Mouse (Mus musculus): Measurements from ENCODE around the gene Ntmt1. TPM values are rescaled to one million over a fixed set of nuclear protein-coding genes. Genes with fewer than 3 reads are reported as not detected.

Gene Ntmt1
- polyA plus RNA-seq, 1 experiment from 2014 or later = 126 TPM

DNA sequence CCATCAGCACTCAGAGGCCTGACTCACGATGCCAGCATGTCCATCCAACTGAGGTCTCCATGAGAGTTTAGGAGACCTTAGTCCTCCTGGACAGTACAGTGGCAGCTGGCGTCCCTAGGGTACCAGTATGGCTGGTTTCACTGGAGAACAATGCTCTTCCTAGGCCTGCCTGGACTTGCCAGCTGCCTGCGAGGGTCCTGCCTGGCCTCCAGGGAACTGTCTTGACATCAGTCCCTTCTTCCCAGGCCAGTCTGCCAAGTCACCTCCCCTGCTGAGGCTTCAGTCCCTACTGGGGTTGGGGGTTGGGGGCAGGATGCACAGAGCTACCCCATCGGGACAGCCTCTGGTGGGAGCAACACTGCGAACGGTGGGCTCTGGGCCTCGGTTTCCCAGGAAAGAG, 15.6 kb upstream of the Ntmt1 start:
- Histone ChIP-seq H3K27me3 (ENCODE audit: low read depth, poor library complexity, severe bottlenecking) (peaks cover 9% of the 10 kb centered on the region; the same call in 1 of the 2 replicates), H3K27ac (replicated peaks) (peak overlapping the region; percentile 58), H3K9me3 (replicated peaks) (no peaks in the 10 kb centered on the region), H3K4me3 (no peak overlapping the region), H3K36me3 (no peaks in the 10 kb centered on the region), H3K4me1 (peaks cover 61% of the 10 kb centered on the region)
- no peak for DNase-seq (ENCODE audit: low spot score)
- 91% methylated on average over 7 of the region's 7 CpGs for WGBS

DNA sequence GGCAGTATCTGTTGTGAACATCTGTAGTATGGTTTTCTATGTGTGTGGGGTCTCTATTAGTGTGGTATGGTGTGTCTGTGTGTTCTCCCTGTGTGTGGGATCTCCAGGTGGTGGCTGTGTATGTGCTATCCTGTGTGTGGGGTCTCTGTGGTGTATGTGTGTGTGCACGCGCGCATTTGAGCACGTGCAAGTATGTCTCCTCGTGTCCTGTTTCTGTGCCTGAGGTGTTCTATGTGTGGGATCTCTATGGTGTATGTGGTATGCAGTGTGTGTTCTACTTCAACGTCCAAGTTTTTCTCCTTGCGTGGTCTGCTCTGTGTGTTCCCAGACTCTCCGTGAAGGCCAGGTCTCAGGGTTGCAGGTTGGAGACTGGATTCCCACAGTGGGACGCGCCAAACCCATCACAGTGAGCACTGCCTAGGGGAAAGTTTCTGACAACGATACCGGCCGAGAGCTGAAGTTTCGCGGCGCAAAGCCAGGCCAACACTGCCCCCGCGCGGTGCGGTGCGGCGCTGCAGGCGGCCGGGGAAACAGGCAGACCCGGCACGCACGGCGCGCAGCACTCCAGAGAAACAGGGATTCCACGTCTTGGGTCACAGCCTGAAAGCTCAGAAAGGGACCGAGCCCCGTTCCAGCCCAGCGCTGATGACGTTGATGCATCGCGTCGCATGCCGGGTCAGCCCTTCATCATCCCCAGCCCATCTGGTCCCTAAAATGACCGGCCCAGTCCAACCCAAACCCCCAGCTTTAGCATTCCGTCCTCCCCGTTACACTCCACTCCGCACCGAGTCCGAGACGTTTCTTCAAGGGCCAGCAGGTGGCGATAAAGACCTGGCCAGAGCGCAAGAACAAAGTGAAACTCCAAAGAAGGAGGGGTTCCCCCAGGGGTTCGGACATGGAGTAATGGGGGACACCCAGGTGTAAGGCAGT, 13.2 kb upstream of the Ntmt1 start:
- peaks cover 54% of the 10 kb centered on the region for H3K4me1 ChIP-seq
- peaks cover 31% of the 10 kb centered on the region for H3K27me3 ChIP-seq (ENCODE audit: low read depth, poor library complexity, severe bottlenecking)
- H3K36me3 ChIP-seq = no peaks in the 10 kb centered on the region
- H3K4me3 ChIP-seq = peak overlapping the region; percentile 56
- DNase-seq (ENCODE audit: low spot score) = peak; percentile 94
- peak overlapping the region; percentile 90 for H3K27ac ChIP-seq (replicated peaks)
- no peaks in the 10 kb centered on the region for H3K9me3 ChIP-seq (replicated peaks)
- WGBS = 5% methylated on average over 48 of the region's 48 CpGs

DNA sequence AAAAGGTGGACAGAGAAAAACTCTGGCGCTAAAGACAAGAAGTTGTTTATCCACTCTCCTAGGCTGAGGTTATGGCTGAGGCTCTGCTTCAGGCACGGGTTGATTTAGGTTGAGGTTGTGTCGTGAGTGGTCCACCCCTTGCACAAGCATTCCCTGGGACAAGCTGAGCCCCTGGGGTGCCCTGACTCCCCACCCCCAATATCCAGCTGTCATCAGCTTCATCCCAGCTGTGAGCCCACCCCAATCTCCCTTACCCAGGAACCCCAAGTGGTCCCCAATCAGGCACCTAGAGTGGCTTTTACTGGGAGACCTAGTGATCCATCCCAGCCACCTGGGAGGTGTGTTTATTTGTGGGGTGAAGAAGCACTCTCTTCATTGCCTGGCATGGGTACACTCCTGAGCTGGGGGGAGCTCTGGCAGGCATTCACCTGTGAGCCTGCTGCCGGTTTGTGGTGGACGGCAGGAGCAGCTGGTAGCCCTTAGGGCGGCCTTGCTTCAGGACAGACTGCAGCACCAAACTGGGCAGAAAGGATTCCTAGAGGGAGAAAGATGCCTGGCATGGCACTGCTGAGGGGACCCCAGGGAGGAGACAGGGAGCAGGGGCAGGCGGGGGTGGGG, 12.2 kb upstream of the Ntmt1 start:
- no peaks in the 10 kb centered on the region for H3K9me3 ChIP-seq (replicated peaks)
- peak overlapping the region; percentile 56; the same call in 1 of the 2 replicates for H3K4me3 ChIP-seq
- peak overlapping the region; percentile 90 for H3K27ac ChIP-seq (replicated peaks)
- DNase-seq (ENCODE audit: low spot score) = no peak
- peaks cover 40% of the 10 kb centered on the region for H3K27me3 ChIP-seq (ENCODE audit: low read depth, poor library complexity, severe bottlenecking)
- H3K4me1 ChIP-seq = peaks cover 58% of the 10 kb centered on the region
- 59% methylated on average over 7 of the region's 7 CpGs for WGBS
- H3K36me3 ChIP-seq = no peaks in the 10 kb centered on the region

DNA sequence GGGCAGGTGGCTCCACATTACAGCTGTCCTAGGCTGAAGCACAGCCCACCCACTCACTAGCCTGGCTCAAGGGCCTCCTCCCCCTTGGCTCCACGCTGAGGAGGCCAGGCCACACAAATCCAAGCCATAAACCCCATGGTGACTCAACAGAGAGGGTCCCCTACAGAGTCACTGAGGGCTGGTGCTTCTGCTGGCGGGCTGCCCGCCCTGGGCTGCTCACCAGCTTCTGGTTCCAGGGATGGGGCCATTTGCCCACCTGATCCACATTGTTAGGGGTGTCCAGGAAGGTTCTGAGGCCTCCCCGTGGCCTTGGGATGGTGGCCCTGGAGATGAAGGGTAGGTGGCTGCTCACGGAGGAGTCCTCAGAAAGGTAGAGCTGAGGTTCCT, 11.7 kb upstream of the Ntmt1 start:
- peak overlapping the region; percentile 90 for H3K27ac ChIP-seq (replicated peaks)
- H3K9me3 ChIP-seq (replicated peaks) = no peaks in the 10 kb centered on the region
- no peaks in the 10 kb centered on the region for H3K36me3 ChIP-seq
- 44% methylated on average over 5 of the region's 5 CpGs for WGBS
- peaks cover 45% of the 10 kb centered on the region for H3K27me3 ChIP-seq (ENCODE audit: low read depth, poor library complexity, severe bottlenecking)
- H3K4me3 ChIP-seq = peak overlapping the region; percentile 44
- H3K4me1 ChIP-seq = peaks cover 58% of the 10 kb centered on the region
- DNase-seq (ENCODE audit: low spot score) = no peak

DNA sequence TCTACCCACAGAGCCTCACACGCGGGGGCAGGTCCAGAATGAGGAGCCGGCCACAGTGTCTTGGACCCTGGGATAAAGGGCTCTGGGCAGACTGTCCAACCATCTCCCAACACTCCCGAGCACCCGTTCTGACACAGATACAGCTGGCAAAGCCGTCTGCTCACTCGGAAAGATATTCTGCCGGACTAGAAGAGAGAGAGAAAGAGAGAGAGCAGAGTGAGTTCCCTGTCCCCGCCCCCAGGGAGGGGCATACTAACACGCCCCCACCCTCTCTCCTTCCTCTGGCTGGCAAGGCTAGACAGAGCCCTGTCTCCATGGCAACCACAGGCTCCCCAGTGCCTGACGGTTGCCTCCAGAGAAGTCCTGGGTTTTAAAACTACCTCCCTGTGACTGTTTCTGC, 11.2 kb upstream of the Ntmt1 start:
- peak overlapping the region; percentile 44 for H3K4me3 ChIP-seq
- peaks cover 50% of the 10 kb centered on the region for H3K27me3 ChIP-seq (ENCODE audit: low read depth, poor library complexity, severe bottlenecking)
- H3K9me3 ChIP-seq (replicated peaks) = no peaks in the 10 kb centered on the region
- H3K4me1 ChIP-seq = peaks cover 59% of the 10 kb centered on the region
- H3K36me3 ChIP-seq = no peaks in the 10 kb centered on the region
- peak overlapping the region; percentile 90 for H3K27ac ChIP-seq (replicated peaks)
- WGBS = 9% methylated on average over 11 of the region's 11 CpGs
- peak; percentile 85 for DNase-seq (ENCODE audit: low spot score)

DNA sequence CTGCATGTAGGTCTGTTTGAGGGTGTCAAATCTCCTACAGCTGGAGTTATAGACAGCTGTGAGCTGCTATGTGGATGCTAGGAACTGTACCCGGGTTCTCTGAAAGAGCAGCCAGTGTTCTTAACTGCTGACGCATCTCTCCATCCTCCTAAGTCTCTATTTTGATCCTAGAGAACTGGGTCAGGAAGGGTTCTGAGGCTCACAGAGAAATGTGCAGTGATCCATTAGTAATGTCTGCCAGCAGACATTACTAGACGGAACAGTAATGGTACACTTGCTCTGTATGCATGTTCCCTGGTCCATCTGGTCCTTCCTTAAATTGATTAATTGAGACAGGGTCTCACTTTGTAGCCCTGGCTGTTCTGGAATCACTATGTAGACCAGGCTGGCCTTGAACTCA, 8.2 kb upstream of the Ntmt1 start:
- 84% methylated on average over 3 of the region's 3 CpGs for WGBS
- H3K27me3 ChIP-seq (ENCODE audit: low read depth, poor library complexity, severe bottlenecking) = peaks cover 81% of the 10 kb centered on the region

DNA sequence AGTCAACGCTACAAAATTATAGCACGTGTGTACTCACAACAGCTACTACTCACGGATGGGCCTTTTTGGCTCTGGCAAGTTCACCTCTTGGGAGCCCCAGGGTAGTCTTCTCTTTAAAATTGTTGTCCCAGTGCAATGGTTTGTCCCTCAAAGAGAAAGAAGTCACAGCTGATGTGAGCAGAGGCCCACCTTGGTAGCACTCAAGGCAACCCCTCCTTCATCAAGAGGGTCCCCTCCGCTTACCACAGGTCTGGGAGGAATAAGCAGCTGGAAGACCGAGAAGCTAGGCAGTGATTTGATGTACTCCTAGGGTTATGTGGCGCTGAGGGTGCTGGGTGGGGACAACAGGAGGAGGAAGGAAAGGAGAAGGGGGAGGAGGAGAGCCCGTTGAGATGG, 7.0 kb upstream of the Ntmt1 start:
- peaks cover 89% of the 10 kb centered on the region for H3K27me3 ChIP-seq (ENCODE audit: low read depth, poor library complexity, severe bottlenecking)
- peaks cover 38% of the 10 kb centered on the region for H3K4me1 ChIP-seq
- no peak for DNase-seq (ENCODE audit: low spot score)
- no peaks in the 10 kb centered on the region for H3K9me3 ChIP-seq (replicated peaks)
- H3K4me3 ChIP-seq = peak overlapping the region; percentile 62
- H3K36me3 ChIP-seq = no peaks in the 10 kb centered on the region
- 38% methylated on average over 7 of the region's 7 CpGs for WGBS
- H3K27ac ChIP-seq (replicated peaks) = peak overlapping the region; percentile 82

More for the DNA sequence above, 8.2 kb upstream of the Ntmt1 start:
- Histone ChIP-seq H3K4me1 (peaks cover 50% of the 10 kb centered on the region), H3K36me3 (no peaks in the 10 kb centered on the region), H3K27ac (replicated peaks) (no peak overlapping the region), H3K9me3 (replicated peaks) (no peaks in the 10 kb centered on the region), H3K4me3 (no peak overlapping the region)
- no peak for DNase-seq (ENCODE audit: low spot score)

DNA sequence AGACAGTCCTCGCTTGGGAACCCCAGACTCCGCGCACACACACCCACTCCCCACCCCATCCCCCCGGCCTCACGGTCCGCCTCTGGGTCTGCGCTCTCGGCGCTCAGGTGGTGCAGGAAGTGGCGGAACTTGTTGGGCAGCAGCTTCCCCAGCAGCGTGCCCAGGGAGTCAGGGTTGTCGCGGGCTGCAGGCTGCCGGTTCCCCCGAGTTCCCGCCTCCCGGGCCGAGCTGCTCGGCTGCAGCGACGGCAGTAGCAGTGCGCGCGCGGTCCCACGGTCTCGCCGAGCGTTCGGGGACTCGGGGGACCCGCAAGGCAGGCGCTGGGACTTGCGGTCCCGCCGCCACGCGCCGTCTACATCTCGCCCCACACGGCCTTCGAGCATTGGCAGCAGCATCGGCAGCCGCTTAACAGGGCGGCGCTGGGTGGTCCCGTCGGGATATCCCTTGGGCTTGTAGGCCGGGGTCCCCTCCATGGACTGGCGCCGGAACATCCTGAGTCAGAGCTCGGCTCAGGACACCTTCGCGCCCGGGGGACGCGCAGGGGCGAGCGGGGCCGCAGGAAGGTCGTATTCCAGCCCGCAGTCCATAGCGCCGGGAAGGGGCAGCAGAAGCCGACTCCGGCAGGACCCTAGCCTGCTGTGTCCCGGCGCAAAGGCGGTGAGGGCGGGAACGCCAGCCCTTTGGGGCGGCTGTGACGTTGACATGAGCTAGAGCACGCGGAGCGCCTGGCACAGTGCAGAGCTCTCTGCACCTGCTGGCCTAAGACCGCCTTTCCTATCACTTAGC, 6.4 kb upstream of the Ntmt1 start:
- DNase-seq (ENCODE audit: low spot score) = peak; percentile 76
- Histone ChIP-seq H3K4me3 (peak overlapping the region; percentile 62), H3K36me3 (no peaks in the 10 kb centered on the region), H3K4me1 (peaks cover 32% of the 10 kb centered on the region), H3K27me3 (ENCODE audit: low read depth, poor library complexity, severe bottlenecking) (peaks cover 86% of the 10 kb centered on the region), H3K27ac (replicated peaks) (peak overlapping the region; percentile 82), H3K9me3 (replicated peaks) (no peaks in the 10 kb centered on the region)
- 1% methylated on average over 77 of the region's 77 CpGs for WGBS

DNA sequence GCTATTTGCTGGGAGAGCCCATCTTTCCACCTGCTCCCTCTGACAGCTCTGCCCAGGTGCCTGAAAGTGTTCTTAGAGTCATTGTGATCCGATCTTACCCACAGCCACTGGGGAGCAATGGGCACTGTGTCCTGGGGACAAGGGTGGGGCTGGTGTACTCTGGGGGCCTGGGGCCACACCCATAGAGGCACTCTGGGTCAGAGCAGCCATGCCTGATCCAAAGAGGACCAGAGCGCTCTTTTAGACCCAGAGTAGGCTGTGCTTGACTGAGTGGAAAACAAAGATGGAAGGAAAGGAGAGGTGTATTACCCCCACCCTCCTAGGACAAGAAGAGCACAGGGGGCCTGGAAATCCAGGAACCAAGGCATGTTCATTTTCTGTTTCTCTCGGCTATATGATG, 4.0 kb upstream of the Ntmt1 start, which contains the start of gene 1700001O22Rik:
Gene 1700001O22Rik, minus strand, starts transcription at position 58 of the 400 bp plus-strand sequence.
- 86% methylated on average over 3 of the region's 3 CpGs for WGBS
- no peaks in the 10 kb centered on the region for H3K9me3 ChIP-seq (replicated peaks)
- no peak within 1 kb of the TSS for H3K27ac ChIP-seq (replicated peaks)
- H3K27me3 ChIP-seq (ENCODE audit: low read depth, poor library complexity, severe bottlenecking) = peaks cover 72% of the 10 kb centered on the region
- peaks cover 42% of the 10 kb centered on the region for H3K4me1 ChIP-seq
- H3K4me3 ChIP-seq = no peak within 1 kb of the TSS
- no peaks in the 10 kb centered on the region for H3K36me3 ChIP-seq
- no peak for DNase-seq (ENCODE audit: low spot score)

DNA sequence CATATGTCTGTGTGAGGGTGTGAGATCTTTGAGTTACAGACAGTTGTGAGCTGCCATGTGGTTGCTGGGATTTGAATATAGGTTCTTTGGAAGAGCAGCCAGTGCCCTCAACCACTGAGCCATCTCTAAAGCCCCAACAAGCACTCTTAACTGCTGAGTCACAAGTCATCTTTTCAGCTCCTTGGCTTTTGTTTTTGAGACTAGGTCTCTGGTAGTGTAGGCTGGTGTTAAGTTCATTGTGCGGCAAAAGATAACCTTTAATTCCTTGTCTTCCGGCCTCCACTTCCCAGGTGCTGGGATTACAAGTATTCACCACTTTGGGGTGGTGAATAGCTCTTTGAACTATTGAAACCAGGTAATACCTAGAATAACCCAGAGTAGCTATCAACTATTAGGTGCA, 1.6 kb upstream of the Ntmt1 start:
- no peak for DNase-seq (ENCODE audit: low spot score)
- H3K27me3 ChIP-seq (ENCODE audit: low read depth, poor library complexity, severe bottlenecking) = peaks cover 49% of the 10 kb centered on the region
- WGBS = 95% methylated on average over 2 of the region's 2 CpGs

DNA sequence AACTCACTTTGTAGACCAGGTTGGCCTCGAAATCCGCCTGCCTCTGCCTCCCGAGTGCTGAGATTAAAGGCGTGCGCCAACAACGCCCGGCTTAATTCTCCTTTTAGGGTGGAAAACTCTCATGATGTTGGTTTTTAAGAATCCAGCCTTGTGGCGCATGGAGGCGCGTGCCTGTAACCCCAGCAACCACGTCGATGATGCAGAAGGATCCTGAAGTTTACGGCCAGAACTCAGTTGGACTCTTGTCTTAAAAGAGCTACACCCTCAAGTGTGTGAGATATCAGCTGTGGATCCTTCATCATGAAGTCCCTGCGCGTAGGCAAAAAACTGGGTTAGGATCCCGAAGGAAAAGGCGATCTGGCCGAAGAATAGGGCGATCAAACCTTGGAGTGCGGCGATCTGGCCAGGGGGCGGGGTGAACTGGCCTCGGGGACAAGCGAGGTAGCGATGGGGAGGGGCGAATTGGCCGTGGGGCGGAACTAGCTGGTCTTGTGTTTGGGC, 429 bp upstream of the Ntmt1 start:
- WGBS = 9% methylated on average over 28 of the region's 28 CpGs
- H3K36me3 ChIP-seq = peaks cover 24% of the 10 kb centered on the region
- peaks cover 38% of the 10 kb centered on the region for H3K4me1 ChIP-seq
- peak overlapping the region; percentile 84 for H3K4me3 ChIP-seq
- H3K9me3 ChIP-seq (replicated peaks) = no peaks in the 10 kb centered on the region
- peaks cover 37% of the 10 kb centered on the region for H3K27me3 ChIP-seq (ENCODE audit: low read depth, poor library complexity, severe bottlenecking)
- peak overlapping the region; percentile 96 for H3K27ac ChIP-seq (replicated peaks)
- DNase-seq (ENCODE audit: low spot score) = no peak

More for the DNA sequence above, 1.6 kb upstream of the Ntmt1 start:
- Histone ChIP-seq H3K27ac (replicated peaks) (no peak overlapping the region), H3K36me3 (peaks cover 12% of the 10 kb centered on the region), H3K4me3 (no peak overlapping the region), H3K4me1 (peaks cover 48% of the 10 kb centered on the region), H3K9me3 (replicated peaks) (no peaks in the 10 kb centered on the region)

DNA sequence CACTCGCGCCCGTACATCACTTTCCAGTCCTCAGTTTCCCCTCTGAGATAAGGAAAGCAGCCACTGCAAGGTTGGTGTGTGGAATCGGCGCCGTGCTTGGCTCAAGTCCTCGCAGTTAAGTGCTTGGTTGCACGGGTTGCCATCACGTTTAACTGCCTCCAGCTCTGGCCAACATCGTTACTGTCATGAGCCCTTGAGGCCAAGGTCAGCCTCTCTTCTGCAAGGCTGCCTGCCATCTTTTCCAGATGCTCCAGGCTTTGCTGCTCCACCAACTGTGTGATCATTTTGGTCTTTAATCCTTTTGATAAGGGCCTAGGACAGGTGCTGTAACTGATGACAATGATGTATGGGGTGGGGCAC, 650 bp downstream of the Ntmt1 start:
- DNase-seq (ENCODE audit: low spot score) = peak; percentile 38
- Histone ChIP-seq H3K36me3 (peaks cover 35% of the 10 kb centered on the region), H3K27me3 (ENCODE audit: low read depth, poor library complexity, severe bottlenecking) (peaks cover 26% of the 10 kb centered on the region), H3K4me1 (peaks cover 38% of the 10 kb centered on the region), H3K27ac (replicated peaks) (peak overlapping the region; percentile 96), H3K4me3 (peak overlapping the region; percentile 84), H3K9me3 (replicated peaks) (no peaks in the 10 kb centered on the region)
- 13% methylated on average over 10 of the region's 10 CpGs for WGBS

Data from midbrain, embryonic 10.5 days (tissue).